Mouse (Mus musculus) right cerebral cortex, postnatal 36 days (tissue): Measurements from ENCODE around the gene Bpifb2.
"Not testable (repeated sequence)": the region's sequence is repeated elsewhere in the genome, so short reads cannot be mapped to it uniquely, and the experiment has no call there.

Source experiments
- DNase-seq, 2 experiments: peaks; one replicate each; pipeline ENCODE4 v3.0.0; 2022; ENCODE audit warnings: low spot score in 2 of 2, mixed read lengths in 1 of 2

The Bpifb2 gene

GRCm38 (mm10) chr2:153874745-153875144 lies at the start of gene Bpifb2:
Gene Bpifb2 (plus strand): TSS chr2:153875045.
- no peak for DNase-seq

DNA sequence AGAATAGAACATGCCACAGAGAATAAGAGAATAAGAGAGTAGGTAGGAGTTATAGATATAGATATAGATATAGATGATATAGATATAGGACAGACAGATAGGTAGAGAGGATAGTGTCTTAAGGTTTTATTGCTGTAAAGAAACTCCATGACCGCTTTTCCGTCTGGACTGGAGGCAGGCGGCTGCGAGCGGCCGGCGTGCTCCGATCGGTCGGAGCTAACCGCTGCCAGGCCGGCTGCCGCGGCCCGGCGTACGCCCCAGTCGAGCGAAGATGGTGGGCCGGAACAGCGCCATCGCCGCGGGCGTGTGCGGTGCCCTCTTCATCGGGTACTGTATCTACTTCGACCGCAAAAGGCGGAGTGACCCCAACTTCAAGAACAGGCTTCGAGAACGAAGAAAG lies 48.9 kb upstream of the Bpifb2 start:
- DNase-seq: not testable (repeated sequence)

- no peak for DNase-seq
These were observed 47.5 kb upstream of the Bpifb2 start for GRCm38 (mm10) chr2:153827171-153827830.

GRCm38 (mm10) chr2:153828704-153829103 lies 46.1 kb upstream of the Bpifb2 start:
- DNase-seq: no peak

DNA sequence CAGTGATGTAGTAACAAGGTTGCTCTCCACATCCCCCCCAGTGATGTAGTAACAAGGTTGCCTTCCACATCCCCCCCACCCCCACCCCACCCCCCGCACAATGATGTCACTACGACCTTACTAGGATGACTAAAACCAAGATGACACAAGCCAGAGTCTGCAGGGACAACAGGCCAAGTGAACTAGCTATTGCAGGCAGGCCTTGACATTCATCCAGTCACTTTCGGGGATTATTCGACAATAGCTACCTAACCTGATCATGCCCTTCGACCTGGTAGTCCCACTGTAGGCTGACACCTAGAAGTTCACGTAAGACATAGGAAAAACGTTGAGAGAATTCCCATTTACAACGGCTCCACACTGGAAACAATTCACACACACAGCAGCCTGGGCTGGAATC lies 41.6 kb upstream of the Bpifb2 start:
- no peak for DNase-seq

DNA sequence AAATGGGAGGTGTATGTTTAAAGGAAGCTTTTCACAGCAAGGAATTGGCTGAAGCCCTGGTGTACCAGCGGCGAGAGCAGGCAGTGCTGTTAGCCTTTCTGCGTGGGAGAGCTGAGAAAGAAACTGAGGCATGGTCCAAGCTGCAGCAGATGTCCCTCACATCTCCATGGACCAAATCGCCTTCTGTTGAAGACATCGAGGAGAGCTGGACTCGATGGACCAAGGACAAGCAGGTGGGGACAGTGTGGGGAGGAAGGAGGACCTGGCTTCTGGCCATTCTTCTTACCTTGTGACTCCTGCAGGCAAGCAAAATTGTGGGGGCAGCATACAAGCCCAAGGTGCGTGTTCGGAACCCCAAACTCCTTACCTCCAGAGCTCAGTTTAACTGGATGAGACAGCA lies 32.0 kb upstream of the Bpifb2 start:
- DNase-seq: no peak

GRCm38 (mm10) chr2:153848389-153848788 lies 26.5 kb upstream of the Bpifb2 start:
- DNase-seq: no peak

DNA sequence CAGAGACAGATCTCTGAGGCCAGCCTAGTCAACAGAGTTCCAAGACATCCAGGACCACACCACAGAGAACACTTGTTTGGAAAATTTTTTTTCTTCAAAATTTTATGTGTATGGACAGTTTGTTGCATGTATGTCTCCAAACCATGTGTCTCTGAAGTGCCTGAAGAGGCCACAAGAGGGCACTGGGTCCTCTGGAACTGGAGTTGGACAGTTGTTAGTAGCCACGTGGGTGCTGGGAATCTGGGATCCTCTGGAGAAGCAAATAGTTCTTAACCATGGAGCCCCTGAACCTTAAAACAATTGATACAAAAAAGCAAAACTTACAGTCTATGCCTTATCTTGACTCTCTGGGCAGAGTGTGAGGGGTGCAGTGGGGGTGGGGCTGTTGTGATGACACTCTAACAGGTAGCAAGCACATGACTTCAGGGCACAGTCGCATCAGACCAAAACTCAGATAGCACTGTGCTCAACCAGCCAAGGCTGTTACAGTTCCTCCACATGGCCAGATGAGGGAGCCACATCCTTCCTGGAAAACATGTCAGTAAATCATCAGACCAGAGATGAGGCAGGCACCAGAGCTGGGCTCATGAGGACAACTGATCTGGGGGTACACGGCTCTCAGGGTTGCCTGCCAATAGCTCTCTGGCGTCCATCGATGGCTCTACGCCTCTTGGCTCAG lies 24.4 kb upstream of the Bpifb2 start:
- DNase-seq: no peak

- peak; percentile 10 to 39 for DNase-seq
These were observed 23.9 kb upstream of the Bpifb2 start for GRCm38 (mm10) chr2:153851030-153851360.

DNA sequence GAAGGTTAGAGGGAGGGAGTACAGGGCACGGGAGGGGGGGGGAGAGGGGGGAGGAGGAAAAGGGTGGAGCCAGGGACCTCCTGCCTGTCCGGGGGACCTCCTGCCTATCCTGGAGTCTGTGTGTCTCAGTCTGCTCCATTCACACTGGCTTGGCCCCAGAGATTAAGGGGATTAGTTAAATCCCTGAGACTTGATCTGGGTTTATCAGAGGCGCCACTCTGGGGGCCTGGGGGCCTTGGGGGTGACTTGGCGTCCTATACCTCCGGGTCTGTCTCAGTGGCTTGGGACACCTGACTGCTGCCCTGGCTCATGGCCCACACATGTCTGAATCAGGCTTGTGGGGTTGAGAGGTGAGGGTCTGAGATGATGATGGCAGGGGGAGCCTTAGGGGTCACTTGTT lies 21.3 kb upstream of the Bpifb2 start:
- no peak for DNase-seq

DNA sequence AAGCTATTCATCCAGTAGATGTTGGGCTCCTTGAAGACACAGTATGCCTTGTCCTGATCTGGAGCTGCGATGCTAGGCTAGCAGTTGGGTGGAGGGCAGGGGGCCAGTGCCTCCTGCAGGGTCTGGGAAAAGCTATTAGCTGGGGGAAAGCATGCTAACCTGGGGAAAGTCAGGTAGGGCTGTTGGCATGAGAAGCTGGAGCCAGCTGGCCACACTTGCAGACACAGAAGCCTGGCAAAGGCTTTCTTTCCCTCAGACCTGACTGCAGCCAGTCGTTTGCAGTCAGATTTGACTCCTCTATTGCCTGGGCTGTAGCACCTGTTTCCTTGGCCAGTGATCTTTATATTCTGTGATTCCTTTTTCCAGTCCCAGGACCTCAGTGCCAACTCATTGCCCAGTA lies 15.3 kb upstream of the Bpifb2 start:
- DNase-seq: no peak

DNA sequence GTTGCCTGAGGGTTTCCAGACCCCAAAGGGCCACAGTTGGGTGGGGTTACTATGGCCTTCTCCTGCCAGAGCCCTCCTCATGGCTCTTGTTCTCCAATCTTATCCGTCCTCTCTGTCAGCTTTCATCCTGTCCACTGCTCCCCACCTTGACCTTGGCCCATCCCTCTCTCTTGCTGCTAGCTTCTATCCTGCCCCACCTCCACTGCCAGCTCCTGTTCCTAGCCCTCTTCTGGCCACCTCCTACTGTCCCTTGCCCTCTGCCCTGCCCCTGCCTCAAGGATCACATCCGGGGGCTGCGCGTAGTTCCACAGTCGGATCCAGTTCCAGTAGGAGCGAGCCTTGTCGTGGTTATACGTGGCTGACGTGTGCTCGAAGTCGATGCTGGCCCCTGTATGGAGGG lies 14.5 kb upstream of the Bpifb2 start:
- DNase-seq: no peak

DNA sequence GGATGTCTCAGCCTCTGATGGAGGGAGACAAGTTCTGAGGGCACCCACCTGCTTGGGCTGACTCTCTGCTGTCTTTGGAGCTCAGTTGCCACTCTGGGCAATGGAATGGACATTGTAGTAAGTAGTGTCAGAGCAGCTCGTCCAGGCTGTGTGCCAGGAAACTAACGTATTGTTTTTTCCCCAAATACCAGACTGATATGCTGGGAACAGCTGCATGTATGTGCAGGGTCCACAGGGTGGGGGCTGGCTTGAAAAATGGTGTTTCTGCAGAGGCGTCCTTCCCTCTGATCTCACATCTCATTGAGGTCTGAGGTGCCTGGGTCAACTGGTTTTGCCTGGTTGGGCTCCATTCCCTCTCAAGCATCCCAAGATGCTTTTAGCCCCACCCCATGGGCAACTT lies 14.1 kb upstream of the Bpifb2 start:
- no peak for DNase-seq

- no peak for DNase-seq
These were observed 12.9 kb upstream of the Bpifb2 start for GRCm38 (mm10) chr2:153861960-153862359.

- DNase-seq: no peak
These were observed 3.9 kb upstream of the Bpifb2 start, which contains the start of gene Sun5 for GRCm38 (mm10) chr2:153870984-153871383. Gene Sun5 (minus strand): TSS chr2:153871084.

DNA sequence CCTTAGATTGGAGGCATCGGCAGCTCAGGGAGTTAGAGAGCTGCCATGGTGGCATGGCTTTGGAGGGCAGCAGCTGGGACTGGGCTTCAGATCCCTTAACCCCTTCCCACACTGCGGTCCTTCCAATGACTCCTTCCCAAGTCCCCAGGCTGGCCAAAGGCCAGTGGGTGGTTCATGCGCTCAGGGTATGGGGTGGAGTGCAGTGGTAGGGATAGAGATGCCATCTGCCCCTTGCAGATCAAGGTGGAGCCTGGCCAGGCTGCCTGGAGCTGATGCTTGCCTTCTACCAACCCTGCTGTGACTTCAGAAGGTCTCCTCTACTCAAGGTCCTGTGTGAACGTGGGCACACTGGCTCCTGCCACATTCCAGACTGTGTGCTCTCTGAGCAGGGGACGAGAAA lies 24.3 kb downstream of the Bpifb2 start:
- DNase-seq: no peak

- DNase-seq: no peak
These were observed 25.2 kb downstream of the Bpifb2 start, which contains the start of gene Bpifb6 for GRCm38 (mm10) chr2:153900088-153900487. Gene Bpifb6 (plus strand): TSS chr2:153900388.

DNA sequence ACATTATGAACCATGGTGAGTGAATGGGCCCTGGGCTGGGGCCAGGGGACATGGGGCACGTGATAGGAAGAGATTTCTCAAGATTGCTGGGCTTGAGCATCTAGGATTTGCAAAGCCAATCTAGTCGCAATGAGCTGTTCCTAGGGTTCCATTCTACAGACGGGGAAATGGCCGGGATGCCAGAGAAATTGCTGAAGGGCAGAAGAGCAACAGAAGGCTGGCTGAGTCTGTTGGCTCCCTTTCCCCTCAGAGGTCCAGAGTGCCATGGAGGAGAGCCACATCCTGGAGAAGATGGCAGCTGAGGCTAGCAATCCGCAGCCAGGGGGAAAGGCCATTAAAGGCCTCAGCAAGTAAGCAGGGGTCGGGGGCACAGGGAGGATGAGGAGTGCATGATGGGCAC lies 27.9 kb downstream of the Bpifb2 start:
- no peak for DNase-seq

DNA sequence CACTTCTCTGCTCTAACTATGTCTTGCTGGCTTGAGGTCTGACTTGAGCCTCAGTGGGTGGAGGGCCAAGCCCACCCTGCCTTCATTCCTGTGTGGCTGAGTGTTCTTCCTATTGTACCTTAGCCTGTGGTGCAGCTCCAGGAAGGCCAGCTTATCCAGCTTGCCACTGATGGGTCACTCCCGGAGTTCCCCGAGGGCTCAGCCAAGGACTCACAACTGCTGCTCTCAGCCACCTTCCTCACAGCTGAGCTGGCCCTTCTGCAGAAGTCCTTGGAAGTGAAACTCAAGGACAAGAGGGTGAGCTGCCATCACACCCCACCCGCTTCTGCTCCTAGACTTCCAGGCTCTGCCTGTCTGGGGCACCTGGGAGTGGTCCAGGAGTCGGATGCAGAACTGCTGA lies 31.8 kb downstream of the Bpifb2 start:
- DNase-seq: no peak

DNA sequence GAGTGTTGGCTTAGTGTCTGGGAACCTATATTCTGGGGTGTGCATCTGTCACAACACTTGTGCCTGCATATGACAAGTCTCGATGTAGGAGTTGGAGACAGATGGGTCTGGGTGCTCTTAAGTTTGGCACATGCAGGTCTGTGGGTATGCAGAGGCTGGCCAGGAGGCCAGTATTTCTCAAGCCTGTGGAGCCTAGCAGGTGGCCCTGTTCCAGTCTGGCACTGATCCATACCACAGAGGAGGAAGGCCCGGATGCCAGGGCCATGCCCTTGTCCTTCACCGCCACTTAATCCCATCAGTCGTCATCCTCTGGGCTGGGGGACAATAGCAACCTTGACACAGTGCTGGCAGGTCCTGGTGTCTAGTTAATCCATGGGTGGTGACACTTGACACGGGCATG lies 39.3 kb downstream of the Bpifb2 start:
- peak in 1 of 2 experiments; percentile 10 for DNase-seq

- no peak for DNase-seq
These were observed 43.1 kb downstream of the Bpifb2 start, which contains the start of gene Bpifb3 for GRCm38 (mm10) chr2:153917930-153918329. Gene Bpifb3 (plus strand): TSS chr2:153918230.

GRCm38 (mm10) chr2:153921246-153921645 lies 46.4 kb downstream of the Bpifb2 start:
- DNase-seq: peak; percentile 25 to 40

- DNase-seq: peak in 1 of 2 experiments; percentile 11
These were observed 55.1 kb downstream of the Bpifb2 start for GRCm38 (mm10) chr2:153929871-153930413.
